Mouse (Mus musculus): Measurements from ENCODE around the gene Plin4.
A peak's percentile ranks its signal among the peaks of the same experiment; 100 is the strongest.
"Not testable (repeated sequence)": the region's sequence is repeated elsewhere in the genome, so short reads cannot be mapped to it uniquely, and the experiment has no call there.

The Plin4 gene

GRCm38 (mm10) chr17:56128246-56128645 lies 18.6 kb upstream of the Plin4 start:
- DNase-seq (ENCODE audit: extremely low spot score, low read depth, low spot score), result no peak

DNA sequence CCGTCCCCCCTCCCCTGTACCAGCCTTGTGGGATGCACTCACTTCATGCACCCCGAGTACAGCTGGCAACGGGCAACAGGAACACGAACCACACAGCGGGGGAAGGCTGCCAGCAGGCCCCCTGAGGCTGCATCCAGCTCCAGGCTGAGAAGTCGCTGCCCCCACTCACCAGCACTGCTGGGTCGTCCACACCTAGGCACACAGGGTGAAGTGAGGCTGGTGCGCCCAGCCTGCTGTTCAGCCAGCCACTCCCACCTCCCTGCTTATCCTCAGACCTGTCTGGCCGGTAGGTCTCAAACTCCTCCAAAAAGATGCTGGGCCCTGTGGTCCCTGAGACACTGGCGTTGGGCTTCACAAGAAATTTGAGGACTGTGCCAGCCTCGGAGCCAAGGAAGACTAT lies 16.6 kb upstream of the Plin4 start:
- no peak for DNase-seq (ENCODE audit: extremely low spot score, low read depth, low spot score)

- no peak for DNase-seq (ENCODE audit: extremely low spot score, low read depth, low spot score)
Observed at GRCm38 (mm10) chr17:56125276-56125630, 15.7 kb upstream of the Plin4 start.

DNA sequence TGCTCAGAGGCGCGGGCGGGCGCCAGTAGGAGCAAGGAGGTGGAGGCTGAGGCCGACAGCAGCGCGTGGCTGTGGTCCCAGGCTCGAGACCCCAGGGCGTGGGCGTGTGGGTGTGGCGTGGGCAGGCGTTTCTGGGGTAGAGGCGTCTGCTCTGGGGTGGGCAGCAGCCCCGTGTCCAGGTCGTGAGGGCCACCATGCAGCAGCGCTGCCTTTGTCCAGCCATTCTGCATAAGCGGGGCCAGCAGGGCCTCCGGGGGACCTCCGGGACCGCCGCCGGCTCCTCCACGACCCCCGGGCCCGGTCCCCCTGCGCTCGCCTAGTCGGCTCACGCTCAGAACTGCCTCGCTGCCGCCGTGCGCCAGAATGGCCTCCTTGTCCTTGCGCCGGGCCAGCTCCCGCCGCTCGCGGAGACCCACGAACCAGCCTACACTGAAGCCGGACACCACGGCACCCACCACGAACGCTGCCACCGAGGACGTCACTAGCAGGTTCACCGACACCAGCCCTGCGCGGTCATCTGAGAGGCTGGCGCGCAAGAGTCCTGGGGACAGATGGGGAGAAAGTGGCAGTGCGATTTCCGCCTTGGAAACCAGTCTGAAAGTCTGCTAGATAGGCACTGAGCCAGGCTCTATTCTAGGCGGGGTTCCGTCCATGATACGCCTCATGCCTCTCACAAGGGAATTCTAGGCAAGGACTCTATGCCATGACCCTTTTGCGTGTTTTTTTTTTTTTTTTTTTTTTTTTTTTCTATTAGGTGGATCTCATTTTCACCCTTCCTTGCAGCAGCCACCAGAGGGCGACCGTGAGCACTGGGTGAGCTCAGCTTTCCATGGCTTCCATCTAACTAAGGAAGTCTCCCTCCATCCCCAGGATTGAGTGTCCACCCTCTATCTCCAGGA lies 15.0 kb upstream of the Plin4 start:
- no peak for DNase-seq (ENCODE audit: extremely low spot score, low read depth, low spot score)

DNA sequence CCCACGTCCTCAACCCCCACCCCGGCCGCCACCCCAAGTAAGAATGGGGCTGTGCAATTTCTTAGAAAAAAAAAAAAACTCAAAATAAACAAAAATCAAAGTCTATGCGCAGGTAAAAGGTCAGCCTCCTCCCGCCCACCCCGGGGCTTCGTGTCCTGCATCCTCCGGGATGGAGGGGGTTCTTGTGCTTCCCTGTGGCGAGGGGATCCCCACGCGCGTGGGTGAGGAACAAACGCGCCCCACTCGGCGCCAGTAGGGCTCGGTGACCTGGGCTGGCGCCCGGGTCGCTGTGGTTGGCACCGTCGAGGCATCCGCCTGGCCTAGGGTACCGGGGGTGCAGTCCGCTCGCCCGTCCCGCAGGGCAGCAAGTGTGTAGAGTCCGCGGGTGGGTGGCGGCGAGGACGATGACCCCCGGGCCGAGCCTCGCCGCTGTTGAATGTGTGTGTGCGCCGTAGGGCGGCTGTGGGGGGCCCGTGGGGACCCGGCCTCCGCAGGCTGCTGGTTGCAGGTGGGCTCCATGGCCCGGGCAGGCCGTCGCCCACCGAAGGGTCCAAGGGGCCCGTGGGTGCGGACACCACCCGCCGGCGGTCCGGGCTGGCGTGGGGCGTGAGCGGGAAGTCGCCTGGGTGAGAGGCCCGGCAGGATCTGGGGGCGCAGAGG lies 14.2 kb upstream of the Plin4 start:
- no peak for DNase-seq (ENCODE audit: extremely low spot score, low read depth, low spot score)

DNA sequence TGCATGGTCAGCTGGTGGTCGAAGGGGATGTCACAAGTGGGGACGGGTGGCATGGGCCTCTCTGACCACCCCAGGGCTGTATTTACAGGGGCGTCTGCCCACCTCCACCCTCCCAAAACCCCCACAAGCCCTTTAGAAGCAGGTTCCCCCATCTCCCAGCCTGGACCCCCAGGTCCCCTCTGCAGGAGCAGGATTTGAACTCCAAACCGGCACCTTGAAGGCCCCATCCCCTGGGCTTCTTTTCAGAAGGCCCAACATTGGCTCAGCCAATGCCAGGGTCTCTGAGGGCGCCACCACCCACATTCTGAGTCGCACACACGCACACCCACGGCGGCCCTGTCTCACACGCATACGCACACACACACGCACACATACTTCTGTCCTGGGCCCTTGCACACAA lies 13.6 kb upstream of the Plin4 start:
- DNase-seq (ENCODE audit: extremely low spot score, low read depth, low spot score), result no peak

DNA sequence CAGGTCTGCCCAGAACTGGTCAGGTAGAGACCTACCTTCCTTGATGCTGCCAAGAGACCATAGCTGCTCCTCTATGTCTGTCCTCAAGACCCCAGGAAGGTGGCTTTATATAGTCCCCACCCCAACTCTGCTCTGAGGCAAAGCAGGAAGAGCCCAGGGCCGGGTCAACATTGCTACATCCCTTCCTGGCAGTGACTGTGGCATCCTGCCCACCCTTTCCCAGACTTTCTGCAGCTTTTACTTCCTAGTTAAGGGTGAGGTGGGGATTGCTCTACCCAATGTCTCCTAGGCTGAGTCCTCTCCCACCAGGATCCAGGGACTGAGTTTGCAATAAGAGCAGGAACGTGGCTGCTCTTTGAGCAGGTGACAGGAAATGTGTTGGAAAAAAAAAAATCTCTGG lies 12.2 kb upstream of the Plin4 start, which contains the start of gene Lrg1:
TSS of gene Lrg1 (minus strand) at position 176 of the 400 bp plus-strand sequence.
- DNase-seq (ENCODE audit: extremely low spot score, low read depth, low spot score), result no peak

GRCm38 (mm10) chr17:56119981-56120880 lies 10.6 kb upstream of the Plin4 start:
- no peak for DNase-seq (ENCODE audit: extremely low spot score, low read depth, low spot score)

DNA sequence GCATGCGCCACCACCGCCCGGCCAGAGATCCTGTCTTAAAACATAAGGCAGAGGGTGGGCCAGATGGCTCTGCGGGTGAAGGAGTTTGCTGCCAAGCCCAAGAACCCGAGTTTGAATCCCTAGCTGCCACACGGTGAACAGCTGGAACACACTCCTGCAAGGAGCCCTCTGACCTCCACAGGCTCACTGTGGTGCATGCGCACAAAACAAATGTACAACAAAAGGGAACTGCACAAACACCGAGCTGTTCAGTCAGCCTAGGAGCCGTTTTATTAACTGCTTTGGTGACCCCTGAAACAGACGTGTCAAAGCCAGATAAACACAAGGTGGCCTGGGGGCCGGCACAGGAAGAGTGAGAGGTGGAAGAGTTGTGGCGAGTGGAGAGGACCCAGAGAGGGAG lies 9.8 kb upstream of the Plin4 start:
- DNase-seq (ENCODE audit: extremely low spot score, low read depth, low spot score), result no peak

DNA sequence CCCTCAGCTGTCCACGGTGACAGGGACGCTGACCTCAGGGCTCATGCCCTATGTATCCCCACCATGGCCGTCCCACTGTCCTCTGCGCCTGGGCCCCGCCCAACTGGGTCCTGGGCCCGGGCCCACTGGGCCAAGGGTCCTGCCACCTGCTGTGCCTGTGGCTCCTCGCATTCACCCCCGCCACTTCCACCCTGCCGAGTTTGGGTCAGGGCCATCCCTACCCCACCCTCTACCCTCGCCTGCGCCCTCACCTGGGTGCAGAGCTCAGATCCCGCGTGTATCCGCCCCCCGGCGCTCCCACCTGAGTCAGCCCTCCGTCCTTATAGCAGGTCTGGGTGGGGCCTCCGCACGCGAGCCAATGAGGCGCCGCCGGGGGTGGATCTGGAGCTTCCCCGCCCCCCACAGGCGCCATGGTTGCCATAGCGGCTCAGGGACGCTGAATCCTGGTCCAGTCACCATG lies 7.7 kb upstream of the Plin4 start, which contains the start of gene Plin5:
TSS of gene Plin5 (minus strand) at position 346 of the 460 bp plus-strand sequence.
- DNase-seq (ENCODE audit: extremely low spot score, low read depth, low spot score), result no peak

- no peak for DNase-seq (ENCODE audit: extremely low spot score, low read depth, low spot score)
Observed at GRCm38 (mm10) chr17:56116193-56116592, 6.6 kb upstream of the Plin4 start.

- no peak for DNase-seq (ENCODE audit: extremely low spot score, low read depth, low spot score)
Observed at GRCm38 (mm10) chr17:56112743-56113142, 3.1 kb upstream of the Plin4 start.

DNA sequence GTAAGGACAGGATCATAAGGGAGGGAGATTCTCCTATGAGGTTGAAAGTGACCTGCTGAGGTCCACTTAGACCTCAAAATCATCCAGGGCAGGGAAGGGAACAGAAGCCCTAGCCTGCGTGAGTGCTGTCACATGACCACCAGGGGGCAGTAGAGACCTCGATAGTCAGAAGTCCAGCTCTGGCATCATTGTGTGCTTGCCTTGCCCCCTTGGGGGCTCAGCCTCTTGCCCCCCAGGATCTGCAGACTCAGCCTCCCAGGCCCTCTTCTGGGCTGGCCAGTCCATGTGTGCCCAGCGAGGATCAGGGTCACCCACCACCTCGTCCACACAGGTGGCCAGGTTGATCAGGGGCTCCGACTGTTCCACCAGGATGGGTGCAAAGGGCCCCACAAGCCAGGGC lies 2.3 kb upstream of the Plin4 start:
- DNase-seq (ENCODE audit: extremely low spot score, low read depth, low spot score), result peak; percentile 67

GRCm38 (mm10) chr17:56111021-56111420 lies 1.4 kb upstream of the Plin4 start:
- DNase-seq (ENCODE audit: extremely low spot score, low read depth, low spot score), result no peak

DNA sequence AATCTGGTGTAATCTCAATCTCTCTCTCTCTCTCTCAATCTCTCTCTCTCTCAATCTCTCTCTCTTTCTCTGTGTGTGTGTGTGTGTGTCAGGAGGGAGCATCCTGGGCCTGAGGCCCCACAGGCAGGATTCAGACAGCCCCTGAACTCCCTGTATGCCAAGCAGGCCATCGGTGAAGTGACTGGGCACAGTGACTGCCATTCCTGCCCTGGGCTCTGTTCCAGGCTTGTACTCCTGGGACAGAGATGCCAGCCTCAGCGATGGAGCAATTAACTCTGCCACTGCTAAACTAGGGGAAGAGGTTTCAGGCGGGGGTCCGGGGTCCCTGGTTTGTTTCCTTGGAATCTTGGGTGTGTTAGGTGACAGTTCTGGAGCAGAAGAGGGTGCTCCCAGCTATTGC lies 968 bp upstream of the Plin4 start:
- no peak for DNase-seq (ENCODE audit: extremely low spot score, low read depth, low spot score)

DNA sequence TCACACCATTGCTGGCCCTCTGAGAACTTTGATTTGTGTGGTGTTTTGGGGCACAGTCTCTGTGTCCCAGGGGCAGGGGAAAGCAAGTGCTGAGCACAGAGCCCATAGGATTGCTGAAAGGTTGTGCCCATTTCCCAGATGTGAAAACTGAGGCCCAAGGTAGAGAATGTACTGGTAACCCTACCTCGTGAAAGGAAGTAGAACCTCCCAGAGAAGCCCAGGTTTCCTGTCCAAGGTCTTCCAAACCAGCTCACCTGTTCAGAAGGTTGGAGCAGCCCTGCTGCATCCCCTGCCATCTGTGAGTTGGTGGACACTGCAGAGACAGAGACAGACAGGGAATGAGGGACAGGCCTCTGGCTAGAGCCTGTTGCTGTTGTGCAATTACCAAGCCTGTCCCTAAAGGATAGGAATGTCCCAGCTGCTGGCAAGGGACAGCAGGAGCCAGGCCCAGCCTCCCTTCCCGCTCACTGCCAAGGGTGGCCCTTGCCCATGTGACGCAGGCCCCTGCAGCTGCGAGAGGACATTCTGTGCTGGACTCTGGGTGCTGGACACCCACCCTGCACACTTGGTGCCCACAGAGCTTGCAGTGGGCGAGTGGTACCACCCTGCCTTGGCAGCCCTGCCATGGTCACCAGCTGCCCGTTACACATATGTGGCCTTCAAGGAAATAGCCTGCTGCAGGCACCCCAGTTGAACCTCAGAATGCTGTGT lies 1.1 kb downstream of the Plin4 start:
- DNase-seq (ENCODE audit: extremely low spot score, low read depth, low spot score), result no peak

- no peak for DNase-seq (ENCODE audit: extremely low spot score, low read depth, low spot score)
Observed at GRCm38 (mm10) chr17:56107736-56108135, 1.9 kb downstream of the Plin4 start.

- no peak for DNase-seq (ENCODE audit: extremely low spot score, low read depth, low spot score)
Observed at GRCm38 (mm10) chr17:56106981-56107380, 2.6 kb downstream of the Plin4 start.

GRCm38 (mm10) chr17:56106436-56106835 lies 3.2 kb downstream of the Plin4 start:
- DNase-seq (ENCODE audit: extremely low spot score, low read depth, low spot score), result not testable (repeated sequence)

DNA sequence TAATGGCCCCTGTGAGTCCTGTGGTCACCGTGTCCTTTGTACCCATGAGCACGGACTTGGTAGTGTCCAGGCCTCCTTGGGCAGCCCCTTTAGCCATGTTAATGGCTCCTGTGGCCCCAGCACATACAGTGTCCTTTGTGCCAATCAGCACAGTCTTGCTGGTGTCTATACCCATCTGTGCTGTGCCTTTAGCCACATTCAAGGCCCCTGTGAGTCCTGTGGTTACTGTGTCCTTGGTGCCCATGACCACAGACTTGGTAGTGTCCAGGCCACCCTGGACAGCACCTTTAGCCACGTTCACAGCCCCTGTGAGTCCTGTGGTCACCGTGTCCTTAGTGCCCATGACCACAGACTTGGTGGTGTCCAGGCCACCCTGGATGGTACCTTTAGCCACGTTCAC lies 4.8 kb downstream of the Plin4 start:
- not testable (repeated sequence) for DNase-seq (ENCODE audit: extremely low spot score, low read depth, low spot score)
